Mouse (Mus musculus) megakaryocyte progenitor cell, adult 5-6 weeks (primary cell): Measurements from ENCODE around the gene Parpbp. TPM values are rescaled to one million over a fixed set of nuclear protein-coding genes. Genes with fewer than 3 reads are reported as not detected.

Source experiments
- ATAC-seq: replicated peaks from 2 replicates; pipeline ENCODE4 v1.8.0; 2016; ENCODE audit warnings: mild to moderate bottlenecking, moderate TSS enrichment, inconsistent platforms; ENCODE audit not compliant: poor library complexity
- total RNA-seq, 2 experiments: library from RNA; stranded (forward) in 1 of 2; stranded (reverse) in 1 of 2; fragments of 157-497, 149-512 nt in 1 of 2; fragments of 200-1000 nt in 1 of 2; gene quantifications; 2 replicates each; pipeline versions ENCODE4 v1.2.3 to v1.2.4; 2015 to 2017

Gene Parpbp
- total RNA-seq (2015), result 16.8 and 19.9 TPM in 2 replicates
- total RNA-seq (2017), result 33.9 and 34.0 TPM in 2 replicates

DNA sequence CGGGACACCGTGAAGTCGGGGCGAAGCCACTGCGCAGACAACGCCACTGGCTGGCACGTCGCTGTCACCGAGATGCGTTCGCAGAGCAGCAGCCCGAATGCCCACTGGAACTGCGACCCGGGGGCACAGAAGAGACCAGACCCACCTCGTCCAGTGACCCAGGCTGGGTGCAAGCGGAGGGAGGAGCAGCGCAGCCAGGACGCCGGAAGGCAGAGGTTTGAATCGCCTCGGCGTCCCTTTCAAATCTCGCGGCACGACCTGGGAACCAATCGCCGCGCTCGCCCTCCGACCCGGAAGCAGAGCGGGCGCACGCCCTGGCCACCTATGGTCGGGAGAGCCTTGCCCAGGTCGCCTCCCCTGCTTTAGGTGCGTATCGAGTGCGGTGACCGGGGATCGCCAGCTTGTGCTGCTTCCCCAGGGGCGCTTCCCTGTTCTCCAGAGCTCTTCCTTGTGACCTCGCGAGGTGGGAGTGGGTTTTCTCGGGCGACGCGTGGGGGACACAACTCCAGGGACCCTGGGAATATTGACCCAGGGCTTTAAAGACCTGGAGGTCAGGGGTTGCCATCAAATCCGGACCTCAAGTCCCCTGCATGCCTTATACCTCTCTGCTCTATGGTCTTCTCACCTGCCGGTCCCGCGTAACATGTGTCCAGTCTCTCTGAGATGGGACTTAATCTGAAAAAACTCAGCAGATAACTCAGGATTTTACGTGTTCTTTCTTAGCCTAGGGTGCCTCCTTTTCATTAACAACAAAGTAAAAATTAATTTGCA is at the start of gene Parpbp, which contains the start of gene Nup37:
Parpbp (minus strand) TSS at position 235 of the 771 bp plus-strand sequence.
Nup37 (plus strand) TSS at position 286 of the 771 bp plus-strand sequence.
- ATAC-seq, result peak; percentile 99

DNA sequence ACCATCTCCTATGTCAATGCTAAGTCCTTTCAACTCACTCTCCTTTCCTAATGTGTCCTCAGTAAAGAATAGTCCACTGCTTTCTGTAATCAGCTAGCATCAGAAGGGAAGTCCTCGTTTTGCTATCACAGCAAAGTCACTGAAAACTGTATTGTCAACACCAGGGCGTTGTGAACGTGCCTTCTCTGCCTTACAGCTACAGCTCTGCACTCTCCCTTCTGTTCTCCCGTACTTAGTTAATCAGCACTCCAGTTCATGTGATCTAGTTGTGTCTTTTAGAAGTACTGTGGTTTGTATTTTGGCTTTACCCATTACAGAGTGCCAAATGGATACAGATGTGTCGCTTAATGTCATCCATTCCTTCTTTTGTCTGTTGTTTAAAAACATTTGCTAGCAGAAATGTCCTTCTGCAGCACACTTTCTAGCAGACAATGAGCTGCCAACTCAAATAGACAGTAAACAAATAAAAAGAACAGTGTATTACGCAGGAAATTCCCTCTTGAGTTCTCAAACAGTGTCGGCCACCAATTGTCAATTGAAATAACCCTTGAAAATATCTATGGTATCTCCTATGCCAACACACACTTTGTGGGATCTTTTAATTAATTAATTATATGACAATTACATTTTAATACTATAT is 20.8 kb upstream of the Parpbp start:
- ATAC-seq, result no peak

DNA sequence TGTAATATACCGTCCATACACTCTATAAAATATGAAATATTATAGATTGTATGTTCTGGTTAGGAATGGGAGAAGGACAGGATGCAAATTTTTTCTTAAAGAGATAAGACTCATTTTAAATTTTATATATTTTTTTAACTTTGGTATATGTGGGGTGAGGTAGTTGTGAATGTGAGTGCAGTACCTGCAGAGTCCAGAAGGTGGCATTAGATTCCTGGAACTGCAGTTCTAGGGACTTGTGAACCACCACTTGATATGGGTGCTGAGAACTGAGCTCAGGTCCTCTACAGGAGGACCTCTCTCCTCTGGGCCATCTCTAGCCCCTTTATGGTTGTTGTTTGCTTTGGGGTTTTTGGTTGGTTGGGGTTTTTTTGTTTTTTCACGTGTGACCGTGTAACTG is 19.4 kb upstream of the Parpbp start:
- ATAC-seq, result peak; percentile 65; the same call in 1 of the 2 replicates

DNA sequence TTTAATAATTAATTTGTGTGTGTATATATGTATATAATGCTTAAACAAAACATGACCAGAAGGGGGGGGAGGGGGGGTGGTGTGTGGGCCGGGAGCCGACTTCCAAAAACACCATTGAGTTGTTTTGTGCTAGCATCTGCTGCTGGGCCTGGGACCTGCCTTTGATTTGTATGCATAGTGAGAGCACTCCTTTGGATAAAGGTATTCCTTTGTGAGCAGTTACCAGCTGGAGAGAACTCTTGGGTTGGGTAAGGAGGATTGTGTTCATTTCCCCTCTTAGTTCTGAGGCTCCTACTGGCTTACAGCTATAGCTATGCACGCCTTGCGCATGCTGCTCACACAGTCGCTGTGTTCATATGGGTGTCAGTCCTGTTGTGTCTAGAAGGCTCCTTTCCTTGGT is 15.9 kb upstream of the Parpbp start:
- no peak for ATAC-seq

DNA sequence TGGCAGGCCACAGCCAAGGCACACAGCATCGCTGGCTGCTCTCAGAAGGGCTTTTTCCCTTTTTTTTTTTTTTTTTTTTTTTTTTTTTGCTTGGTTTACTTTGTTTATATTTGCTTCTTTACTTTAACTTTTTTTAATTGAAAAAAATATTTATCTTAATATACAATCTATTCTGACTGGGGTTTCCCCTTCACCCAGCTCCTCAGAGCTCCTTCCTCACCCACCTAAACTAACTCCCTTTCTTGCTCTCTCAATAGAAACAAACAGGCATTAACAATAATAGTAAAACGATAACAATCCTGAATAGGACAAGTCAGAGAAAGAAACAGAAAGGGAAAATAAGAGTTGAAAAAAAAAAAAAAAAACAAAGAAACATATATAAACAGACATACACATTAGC is 15.4 kb upstream of the Parpbp start:
- ATAC-seq, result no peak

DNA sequence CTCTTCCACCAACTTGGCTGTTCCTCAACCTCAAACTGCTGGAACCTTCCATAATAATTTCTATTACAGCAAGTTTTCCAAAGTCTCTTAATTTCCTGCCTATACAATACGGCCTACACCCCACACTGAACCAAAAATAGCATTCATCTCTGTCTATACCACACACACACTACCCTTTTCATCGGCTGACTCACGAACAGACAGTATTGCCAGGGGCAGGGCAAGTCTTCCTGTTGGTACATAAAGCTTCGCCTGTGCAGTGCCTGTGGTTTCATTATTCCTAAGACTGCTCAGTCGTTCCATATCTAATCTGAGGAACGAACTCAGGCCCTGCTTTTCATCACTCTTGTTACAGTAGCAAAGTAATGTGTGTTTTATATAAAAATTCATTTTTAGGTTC is 4.9 kb upstream of the Parpbp start:
- ATAC-seq, result no peak

DNA sequence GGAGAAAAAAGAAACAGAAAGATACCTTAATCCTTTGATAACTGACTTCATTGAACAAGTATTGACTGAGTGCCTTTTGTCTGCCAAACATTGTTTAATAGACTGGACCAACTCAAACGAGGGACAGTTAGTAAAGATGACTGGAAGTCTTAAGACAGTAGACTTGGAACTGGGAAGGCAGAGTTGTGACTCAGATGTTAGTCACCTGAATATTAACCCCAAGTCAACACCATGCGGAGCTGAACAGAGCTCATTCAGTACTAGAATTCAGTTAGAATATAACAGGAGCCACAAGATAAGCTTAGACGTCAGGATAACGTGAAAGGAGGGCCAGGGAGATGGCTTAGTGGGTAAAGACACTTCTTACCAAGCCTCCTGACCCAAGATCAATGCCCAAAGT is 3.6 kb upstream of the Parpbp start:
- ATAC-seq, result no peak

DNA sequence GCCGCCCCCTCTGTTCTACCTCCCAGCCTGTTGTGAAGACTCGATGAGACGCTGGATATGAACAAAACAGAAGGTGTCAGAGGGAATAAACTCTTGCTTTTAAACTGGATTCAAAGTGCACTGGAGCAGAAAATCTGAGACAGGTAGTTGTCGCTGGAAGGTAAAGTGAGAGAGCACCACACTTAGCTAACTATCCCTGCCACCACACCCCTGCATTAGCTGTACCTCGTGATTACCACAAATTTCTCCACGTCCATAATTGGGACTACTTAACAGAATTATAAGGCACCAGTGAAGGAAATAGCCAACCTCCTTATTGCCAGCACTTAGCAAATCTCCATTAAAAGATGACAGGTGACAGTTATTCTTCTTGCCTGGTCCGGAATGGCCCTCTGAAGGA is 554 bp downstream of the Parpbp start:
- peak; percentile 10 for ATAC-seq

DNA sequence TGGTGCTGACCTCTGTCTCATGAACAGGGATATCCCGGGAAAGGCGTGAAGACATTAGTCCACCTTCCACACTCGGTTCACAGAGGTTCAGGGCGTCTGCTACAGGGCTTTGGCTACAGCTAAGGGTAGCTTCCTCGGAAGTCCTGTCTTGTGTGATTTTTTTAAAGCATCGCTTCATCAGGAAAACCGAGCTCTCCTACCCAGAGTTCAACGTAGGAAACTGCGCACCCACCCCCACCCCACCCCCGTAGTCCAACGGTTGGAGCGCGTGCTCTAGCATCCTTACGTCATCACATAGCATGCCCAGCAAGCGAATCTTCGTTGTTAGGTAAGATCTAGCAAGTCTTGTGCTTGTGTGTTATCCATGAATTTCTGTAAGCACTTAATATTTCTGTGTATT is 11.1 kb downstream of the Parpbp start:
- no peak for ATAC-seq

DNA sequence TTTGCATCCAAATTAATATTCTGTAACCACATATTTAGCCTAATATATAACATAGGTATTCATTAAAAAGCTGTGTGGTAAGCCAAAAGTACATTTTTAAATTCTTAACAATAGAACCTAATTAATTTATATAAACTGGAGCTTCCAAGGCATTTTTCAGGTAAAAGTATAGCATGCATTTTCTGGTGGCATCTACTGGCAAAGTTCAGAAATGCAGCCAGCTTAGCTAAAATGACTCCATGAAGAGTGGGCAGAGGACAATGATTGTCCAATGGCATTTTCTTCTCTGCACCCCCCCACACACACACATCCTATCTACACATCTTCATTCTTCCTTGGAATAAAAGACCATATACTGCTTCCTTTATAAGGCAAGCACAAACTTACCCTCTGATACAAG is 27.0 kb downstream of the Parpbp start:
- ATAC-seq, result no peak

DNA sequence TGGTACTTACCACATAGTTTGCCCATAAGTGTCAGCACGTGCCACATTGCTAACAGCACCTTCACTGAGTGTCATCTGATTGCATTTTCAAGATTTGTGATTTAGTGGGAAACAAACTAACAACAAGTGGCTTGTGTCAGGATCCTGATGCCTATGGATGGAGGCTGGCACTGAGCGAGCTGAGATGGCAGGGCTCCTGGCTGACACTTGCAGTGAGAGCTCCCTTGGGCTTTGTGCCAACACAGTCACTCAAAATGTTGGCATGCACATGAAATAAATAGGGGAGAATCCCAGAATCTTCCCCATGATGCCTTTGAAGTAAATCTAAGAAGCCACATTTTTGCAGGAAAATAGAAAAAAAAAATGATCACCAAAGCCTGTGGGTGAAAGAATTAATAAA is 33.5 kb downstream of the Parpbp start:
- ATAC-seq, result no peak

DNA sequence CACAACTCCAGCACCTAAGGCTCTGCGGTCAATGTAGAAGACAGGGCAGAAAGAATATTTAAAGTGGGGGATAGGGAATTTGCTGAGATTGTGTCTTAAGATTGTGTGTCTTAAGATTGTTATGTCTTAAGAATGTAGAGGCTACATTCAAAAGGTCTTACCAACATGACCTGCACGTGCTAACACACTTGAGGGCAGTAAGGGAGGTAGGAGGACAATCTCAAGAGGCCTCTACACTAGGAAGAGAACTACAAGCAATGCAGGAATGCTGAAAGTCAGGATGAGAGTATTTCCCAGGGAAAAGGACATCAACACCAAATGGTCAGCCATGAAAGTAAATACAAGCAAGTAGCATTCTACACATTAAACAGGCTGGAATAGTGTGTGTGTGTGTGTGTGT is 40.6 kb downstream of the Parpbp start:
- no peak for ATAC-seq

DNA sequence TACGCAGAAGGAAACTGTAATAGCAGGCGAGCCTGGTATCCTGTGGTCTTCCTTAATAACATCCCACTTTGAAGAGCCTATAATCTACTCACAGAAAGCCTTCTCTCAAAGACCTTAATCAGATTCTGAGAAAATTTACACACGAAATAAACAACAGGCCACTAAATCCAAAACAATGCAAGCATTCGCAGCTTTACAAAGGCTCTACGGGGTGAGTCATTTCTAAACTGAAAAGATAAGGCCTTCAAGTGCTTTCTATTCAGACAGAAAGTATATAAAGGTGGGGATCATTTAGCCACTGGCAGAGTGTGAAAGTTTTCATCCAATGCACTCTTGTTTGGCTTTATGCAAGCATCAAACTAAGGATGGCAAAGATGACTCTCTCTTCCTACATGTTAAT is 56.0 kb downstream of the Parpbp start, which contains the start of gene Pmch:
Pmch (plus strand) TSS at position 301 of the 400 bp plus-strand sequence.
- no peak for ATAC-seq

DNA sequence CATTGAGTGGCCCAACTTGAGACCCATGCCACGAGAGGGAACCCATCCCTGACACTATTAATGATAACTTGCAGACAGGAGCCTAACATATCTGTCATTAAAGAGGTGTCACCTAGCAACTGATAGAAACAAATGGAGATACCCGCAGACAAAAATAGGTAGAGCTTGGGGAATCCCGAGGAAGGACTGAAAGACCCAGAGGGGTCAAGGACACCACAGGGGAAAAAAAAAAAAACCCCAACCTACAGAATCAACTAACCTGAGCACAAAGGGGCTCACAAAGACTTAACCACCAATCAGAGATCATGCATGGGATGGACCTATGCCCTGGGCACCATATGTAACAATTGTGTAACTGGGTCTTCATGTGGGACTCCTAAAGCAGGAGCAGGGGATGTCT is 79.4 kb downstream of the Parpbp start:
- no peak for ATAC-seq

DNA sequence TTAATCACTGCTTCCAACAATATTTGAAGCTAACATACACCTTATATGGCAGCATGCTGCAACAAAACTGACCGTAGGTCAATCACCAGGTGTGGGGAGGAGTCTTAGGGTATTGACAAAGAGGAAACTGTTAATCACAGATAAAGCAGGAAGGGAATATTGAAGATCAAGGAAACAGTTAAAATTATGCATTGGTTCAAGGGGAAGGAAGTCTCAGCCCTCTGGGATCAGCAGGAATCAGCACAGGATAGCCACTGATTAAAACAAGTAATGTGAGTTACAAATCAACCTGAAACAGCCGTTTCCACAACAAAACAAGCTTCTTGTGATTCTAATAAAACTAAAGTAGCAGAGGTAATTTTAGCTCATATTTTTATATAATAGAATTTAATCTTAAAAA is 81.9 kb downstream of the Parpbp start:
- no peak for ATAC-seq

DNA sequence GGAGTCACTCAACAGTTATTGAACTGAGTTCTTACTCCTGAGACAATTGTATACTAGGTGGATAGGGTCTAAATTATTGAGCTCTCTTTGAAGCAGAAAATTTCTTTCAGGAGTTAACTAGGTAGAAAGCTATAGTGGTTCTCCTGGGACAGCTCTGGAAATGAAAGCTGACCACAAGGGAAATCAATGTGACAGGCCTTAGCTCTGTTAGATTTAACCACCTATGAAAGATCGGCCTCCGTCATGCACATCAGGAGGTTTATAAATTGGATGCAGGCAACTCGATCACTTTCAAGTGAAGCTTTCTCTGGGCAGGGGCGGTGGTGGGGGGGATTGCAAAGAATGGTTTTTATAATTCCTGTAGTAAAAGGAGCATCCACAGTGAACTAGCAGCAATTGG is 83.3 kb downstream of the Parpbp start:
- no peak for ATAC-seq

DNA sequence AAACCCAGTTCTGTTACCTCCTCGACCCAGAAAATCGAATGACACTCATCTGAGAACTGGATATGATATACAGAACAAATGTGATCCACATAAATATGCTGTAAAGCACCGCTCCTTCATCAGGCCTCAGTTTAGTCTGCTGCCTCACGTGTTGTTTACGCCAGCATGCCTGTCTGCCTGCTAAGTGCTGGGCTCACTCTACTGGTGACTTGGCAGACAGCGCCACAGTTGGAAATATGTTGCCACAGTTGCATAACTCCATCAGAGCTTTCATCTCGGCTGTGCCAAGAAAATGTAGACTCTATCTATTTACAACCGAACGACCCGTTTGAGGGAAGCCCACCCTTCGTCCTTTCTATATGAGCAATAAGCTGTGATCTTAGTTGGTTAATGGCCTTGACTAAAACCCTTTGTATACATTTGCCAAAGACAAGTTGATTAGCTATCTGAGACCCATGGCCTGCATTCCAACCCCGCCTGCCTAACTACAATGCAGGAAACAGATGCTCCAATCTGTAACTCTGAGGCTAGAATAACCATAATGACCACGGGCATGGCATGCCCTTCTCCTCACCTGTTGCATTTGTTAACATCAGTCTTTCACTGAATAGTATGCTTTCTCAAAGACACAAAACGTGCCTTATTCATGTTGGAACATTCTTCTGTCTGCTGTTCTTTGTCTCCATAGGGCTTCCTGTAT is 89.6 kb downstream of the Parpbp start:
- ATAC-seq, result peak; percentile 59

DNA sequence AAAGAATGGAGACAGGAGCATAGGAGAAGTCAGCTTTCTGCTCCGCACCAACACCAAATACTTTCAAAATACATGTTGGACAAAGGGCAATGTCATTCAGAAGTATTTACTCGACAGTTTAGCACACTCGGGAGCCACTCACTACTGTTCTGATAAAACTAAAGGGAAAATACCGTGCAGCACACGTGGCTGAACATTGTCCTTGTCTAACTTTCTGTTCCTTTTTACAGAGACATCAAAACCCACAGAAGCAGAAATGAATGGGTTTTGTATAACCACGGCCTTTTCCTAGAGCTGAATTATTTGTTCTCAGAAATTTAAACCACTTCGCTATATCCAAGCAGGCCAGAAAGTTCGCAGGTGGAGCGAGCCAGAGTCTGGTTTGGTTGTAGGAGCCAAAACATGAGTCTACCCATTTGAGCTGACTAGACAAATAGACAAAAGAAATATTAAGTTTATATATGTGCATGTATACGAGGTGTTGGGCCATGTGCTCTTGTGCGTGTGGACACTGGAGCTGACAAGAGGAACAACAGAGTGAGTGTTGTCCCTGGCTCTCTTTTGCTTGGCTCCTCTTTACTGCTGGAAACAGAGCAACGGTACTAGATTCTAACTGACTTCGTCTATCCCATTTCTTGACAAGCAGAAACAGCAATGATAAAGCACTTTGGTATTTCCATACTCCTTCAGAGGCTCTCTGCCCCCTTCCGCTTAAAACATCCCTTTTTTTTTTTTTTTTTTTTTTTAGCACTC is 92.3 kb downstream of the Parpbp start:
- peak; percentile 84 for ATAC-seq

DNA sequence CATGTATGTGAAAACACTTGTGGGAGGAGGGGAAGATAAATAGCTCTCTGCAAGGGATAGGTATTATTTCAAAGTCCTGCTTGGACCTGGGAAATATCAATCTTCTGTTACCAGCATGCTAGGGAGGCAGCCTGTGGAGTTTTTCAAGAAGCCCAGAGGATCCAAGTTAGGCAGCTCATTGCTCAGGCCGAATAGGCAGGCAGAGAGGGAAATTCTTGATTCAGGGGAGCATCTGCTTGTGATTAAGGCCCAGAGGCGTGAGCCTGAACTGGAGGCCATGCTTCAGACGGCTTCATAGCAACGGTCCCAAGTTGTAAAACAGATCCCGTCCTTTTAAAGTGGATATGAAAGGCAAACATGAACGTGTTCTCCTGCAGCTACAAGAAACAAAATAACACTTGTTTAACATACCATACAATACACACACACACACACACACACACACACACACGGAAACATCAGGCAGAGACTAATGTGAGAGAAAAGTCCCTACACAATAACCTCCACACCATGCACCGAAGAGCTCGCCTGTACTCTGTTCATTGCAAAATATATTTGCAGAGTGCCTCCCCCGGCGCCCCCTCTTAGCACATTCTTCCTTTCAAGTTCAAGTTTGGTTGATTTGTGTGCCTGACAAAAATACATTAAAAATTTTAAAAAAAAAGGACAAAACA is 100.5 kb downstream of the Parpbp start:
- ATAC-seq, result no peak

DNA sequence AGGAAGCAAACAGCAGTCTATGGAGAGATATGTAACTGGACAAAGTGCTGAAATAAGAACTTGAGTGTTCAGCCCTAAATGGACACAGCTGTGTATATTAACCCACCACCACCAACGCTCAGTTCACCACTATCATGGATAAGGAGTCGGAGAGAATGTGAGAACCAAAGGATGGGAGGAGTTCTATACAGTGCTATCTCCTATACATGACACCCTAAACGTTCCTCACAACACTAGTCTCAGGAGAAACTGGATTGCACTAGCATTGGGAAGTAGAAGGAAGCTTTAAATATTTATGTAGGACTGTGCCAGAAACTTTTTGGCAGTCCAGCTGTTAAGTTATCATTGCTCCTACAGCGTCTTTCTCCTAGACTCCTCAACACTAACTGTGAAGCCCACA is 102.4 kb downstream of the Parpbp start:
- ATAC-seq, result no peak
